Mouse (Mus musculus) forebrain, embryonic 12.5 days (tissue): ENCODE results near the gene Dnajc14. TPM values are rescaled to one million over a fixed set of nuclear protein-coding genes. Genes with fewer than 3 reads are reported as not detected.
"Not testable (repeated sequence)": the region's sequence is repeated elsewhere in the genome, so short reads cannot be mapped to it uniquely, and the experiment has no call there.

Experiments used
- ATAC-seq: fragments of 200-750 bp; cut with Nextera tagmentation; 2 replicates; pipeline ENCODE4 v1.8.0; 2017; ENCODE audit warnings: moderate TSS enrichment; ENCODE audit not compliant: low FRiP score
- H3K27ac ChIP-seq: fragments of 300-500 bp; sonication (generic); 2 replicates; pipeline ENCODE4 v1.5.1; 2016; ENCODE audit warnings: mild to moderate bottlenecking
- H3K27me3 ChIP-seq: fragments of 300-500 bp; sonication (generic); 2 replicates; pipeline ENCODE4 v1.6.1; 2016; ENCODE audit warnings: mild to moderate bottlenecking
- H3K36me3 ChIP-seq: fragments of 300-500 bp; sonication (generic); replicated peaks from 2 replicates; pipeline ENCODE4 v1.6.1; 2016; ENCODE audit warnings: mild to moderate bottlenecking
- H3K4me1 ChIP-seq: fragments of 300-500 bp; sonication (generic); 2 replicates; pipeline ENCODE4 v1.6.1; 2016
- H3K4me2 ChIP-seq: fragments of 300-500 bp; sonication (generic); 2 replicates; pipeline ENCODE4 v1.6.1; 2016; ENCODE audit warnings: mild to moderate bottlenecking, moderate library complexity
- H3K4me3 ChIP-seq: fragments of 300-500 bp; sonication (generic); replicated peaks from 2 replicates; pipeline ENCODE4 v1.5.1; 2016; ENCODE audit warnings: mild to moderate bottlenecking
- H3K9ac ChIP-seq: fragments of 300-500 bp; sonication (generic); 2 replicates; pipeline ENCODE4 v1.6.1; 2016; ENCODE audit warnings: mild to moderate bottlenecking
- H3K9me3 ChIP-seq: fragments of 300-500 bp; sonication (generic); 2 replicates; pipeline ENCODE4 v1.6.1; 2016
- WGBS: fragments of 180-500 bp; shearing (Covaris S2); methylation state at CpG from one replicate; pipeline ENCODE4 v1.1.7; 2016; 5-methylcytosine and 5-hydroxymethylcytosine counted together
- polyA plus RNA-seq: library from polyadenylated mRNA; unstranded; fragments of >200 nt; fragmentation: Nextera tagmentation; extraction: Ambion mirVana; gene quantifications from 2 replicates; pipeline ENCODE4 v1.2.1, GENCODE M21; 2016

Gene Dnajc14
- polyA plus RNA-seq, 1 experiment from 2014 or later = 55.0 TPM

DNA sequence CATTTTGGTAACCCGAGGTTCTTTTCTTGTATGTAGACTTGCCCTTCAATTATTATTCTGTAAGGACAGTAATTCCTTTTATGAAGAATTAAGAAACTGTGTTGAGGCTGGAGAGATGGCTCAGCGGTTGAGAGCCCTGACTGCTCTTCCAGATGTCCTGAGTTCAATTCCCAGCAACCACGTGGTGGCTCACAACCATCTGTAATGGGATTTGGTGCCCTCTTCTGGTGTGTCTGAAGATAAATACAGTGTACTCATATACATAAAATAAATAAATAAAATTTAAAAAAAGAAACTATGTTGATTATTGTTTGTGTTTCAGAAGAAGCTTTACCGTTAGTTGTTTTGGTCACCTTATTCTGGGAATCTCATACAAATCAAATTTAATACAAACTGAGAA lies 19.2 kb downstream of the Dnajc14 start:
- H3K9me3 ChIP-seq, H3K27ac ChIP-seq, H3K27me3 ChIP-seq, ATAC-seq, H3K9ac ChIP-seq: not testable (repeated sequence)
- Histone ChIP-seq H3K4me1 (peaks cover 18% of the 10 kb centered on the region), H3K4me2 (peak overlapping the region; percentile 78), H3K4me3 (peak overlapping the region; percentile 74), H3K36me3 (peaks cover 34% of the 10 kb centered on the region)
- WGBS = 74% methylated on average over 4 of the region's 4 CpGs

DNA sequence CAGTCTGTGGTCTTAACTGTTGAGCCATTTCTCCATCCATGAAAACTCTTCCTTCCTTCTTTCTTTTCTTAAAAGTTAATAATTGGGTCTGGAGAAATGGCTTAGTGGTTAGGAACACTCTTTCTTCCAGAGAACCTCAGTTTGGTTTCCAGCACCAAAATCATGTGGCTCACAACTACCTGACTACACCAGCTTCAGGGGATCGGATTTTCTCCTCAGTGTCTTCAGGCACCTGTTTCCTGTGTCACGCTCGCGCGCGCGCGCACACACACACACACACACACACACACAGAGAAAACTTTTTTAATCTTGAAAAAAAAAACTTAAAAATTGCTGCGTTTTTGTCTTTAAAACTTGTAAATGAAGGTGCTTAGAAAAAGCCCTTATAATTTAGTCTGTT lies 20.0 kb downstream of the Dnajc14 start:
- Histone ChIP-seq H3K4me2 (no peak overlapping the region), H3K9ac (no peak overlapping the region), H3K27me3 (no peaks in the 10 kb centered on the region), H3K4me1 (peaks cover 18% of the 10 kb centered on the region), H3K27ac (no peak overlapping the region), H3K36me3 (peaks cover 29% of the 10 kb centered on the region), H3K9me3 (no peaks in the 10 kb centered on the region), H3K4me3 (no peak overlapping the region)
- 97% methylated on average over 9 of the region's 9 CpGs for WGBS
- no peak for ATAC-seq

DNA sequence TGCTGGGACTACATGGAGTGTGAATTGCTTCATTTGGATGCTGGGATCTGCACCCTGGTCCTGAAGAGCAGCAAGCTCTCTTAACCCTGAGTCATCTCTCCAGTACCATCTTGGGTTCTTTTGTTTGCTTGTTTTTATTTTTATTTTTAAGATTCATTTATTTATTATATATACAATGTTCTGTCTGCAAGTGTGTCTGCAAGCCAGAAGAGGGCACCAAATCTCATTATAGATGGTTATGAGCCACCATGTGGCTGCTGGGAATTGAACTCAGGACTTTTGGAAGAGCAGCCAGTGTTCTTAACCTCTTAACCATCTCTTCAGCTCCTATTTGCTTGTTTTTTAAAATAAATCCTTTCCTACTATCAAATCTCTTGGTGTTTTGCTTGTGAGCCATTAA lies 33.5 kb downstream of the Dnajc14 start:
- Histone ChIP-seq H3K27ac (no peak overlapping the region), H3K4me1 (no peaks in the 10 kb centered on the region), H3K4me2 (no peak overlapping the region), H3K9me3 (no peaks in the 10 kb centered on the region), H3K27me3 (no peaks in the 10 kb centered on the region), H3K9ac (no peak overlapping the region), H3K4me3 (no peak overlapping the region), H3K36me3 (peaks cover 76% of the 10 kb centered on the region)
- ATAC-seq = no peak

DNA sequence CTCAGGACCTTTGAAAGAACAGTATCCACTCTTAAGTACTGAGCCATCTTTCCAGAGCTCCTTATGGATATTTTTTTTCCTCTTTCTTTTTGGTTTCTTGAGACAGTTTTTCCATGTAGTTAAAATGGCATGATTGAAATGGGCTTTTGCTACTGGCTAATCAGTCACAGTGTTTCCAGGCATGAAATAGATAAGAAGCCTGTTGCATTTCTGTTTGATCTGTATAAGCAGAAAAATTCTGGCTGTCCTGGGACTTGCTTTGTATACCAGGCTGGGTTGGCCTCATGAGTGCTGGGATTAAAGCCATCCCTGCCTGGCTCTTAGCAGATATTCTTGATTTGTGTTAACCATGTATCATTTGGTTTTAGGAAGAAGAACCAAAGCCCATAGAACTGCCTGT lies 35.6 kb downstream of the Dnajc14 start:
- no peak overlapping the region for H3K4me3 ChIP-seq
- H3K4me1 ChIP-seq = no peaks in the 10 kb centered on the region
- no peaks in the 10 kb centered on the region for H3K27me3 ChIP-seq
- H3K9me3 ChIP-seq = no peaks in the 10 kb centered on the region
- H3K9ac ChIP-seq = no peak overlapping the region
- no peak for ATAC-seq
- no peak overlapping the region for H3K27ac ChIP-seq
- H3K36me3 ChIP-seq = peaks cover 74% of the 10 kb centered on the region
- H3K4me2 ChIP-seq = no peak overlapping the region

DNA sequence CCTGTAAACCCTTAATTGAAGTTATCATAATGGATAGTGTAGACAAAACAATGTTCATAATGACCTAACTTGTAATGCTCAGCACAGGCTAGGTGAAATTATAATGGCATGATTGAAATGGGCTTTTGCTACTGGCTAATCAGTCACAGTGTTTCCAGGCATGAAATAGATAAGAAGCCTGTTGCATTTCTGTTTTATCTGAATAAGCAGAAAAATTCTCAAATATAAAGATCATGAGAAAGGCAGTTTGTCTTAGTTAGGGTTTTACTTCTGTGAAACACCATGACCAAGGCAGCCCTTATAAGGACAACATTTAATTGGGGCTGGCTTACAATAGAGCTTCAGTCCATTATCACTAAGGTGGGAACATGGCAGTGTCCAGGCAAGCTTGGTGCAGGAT lies 36.8 kb downstream of the Dnajc14 start:
- no peaks in the 10 kb centered on the region for H3K27me3 ChIP-seq
- no peak overlapping the region for H3K27ac ChIP-seq
- H3K9ac ChIP-seq = no peak overlapping the region
- no peaks in the 10 kb centered on the region for H3K9me3 ChIP-seq
- no peak overlapping the region for H3K4me3 ChIP-seq
- no peak for ATAC-seq
- H3K36me3 ChIP-seq = peaks cover 73% of the 10 kb centered on the region
- H3K4me1 ChIP-seq = no peaks in the 10 kb centered on the region
- H3K4me2 ChIP-seq = no peak overlapping the region

DNA sequence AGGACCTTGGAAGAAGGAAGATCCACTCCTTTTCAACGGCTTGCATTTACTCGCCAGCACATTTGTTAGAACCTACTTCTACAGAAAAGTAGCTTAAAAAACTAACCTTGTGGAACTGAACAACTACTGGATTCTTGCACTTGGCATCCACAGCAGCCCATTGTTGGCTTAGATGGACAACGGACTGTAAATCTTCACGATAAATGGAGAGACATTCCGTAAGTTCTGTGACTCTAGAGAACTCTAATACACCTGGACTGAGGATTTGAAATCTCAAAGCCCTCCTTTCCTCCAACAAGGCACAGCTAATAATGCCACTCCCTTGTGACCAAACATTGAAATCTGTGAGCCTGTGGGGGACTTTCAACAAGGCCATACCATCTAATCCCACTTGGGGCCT lies 39.4 kb downstream of the Dnajc14 start:
- Histone ChIP-seq H3K27me3 (no peaks in the 10 kb centered on the region), H3K4me1 (no peaks in the 10 kb centered on the region), H3K36me3 (peaks cover 73% of the 10 kb centered on the region), H3K9ac (no peak overlapping the region), H3K4me3 (no peak overlapping the region), H3K9me3 (no peaks in the 10 kb centered on the region), H3K4me2 (no peak overlapping the region), H3K27ac (no peak overlapping the region)
- 96% methylated on average over 5 of the region's 5 CpGs for WGBS
- ATAC-seq = no peak

DNA sequence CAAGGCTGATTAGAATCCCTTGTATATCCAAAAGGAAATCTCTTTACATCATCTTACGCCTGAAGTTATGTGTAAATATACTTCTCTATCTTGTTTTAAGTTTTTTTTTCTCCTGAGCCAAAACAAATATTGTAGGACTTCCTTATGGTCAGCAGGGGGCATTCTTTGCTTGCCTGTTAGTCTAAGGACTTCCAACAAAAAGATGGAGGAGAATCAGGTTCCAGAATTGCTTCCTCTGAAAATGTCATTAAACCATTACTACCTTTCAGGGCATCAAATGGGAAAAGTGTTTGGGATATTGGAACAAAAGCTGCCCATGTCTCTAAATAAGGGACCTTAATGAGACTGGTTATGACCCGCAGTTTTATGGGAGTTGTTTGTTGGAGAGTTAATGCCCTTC lies 41.7 kb downstream of the Dnajc14 start:
- ATAC-seq = no peak
- no peak overlapping the region for H3K27ac ChIP-seq
- no peak overlapping the region for H3K4me3 ChIP-seq
- no peak overlapping the region for H3K9ac ChIP-seq
- H3K9me3 ChIP-seq = no peaks in the 10 kb centered on the region
- peaks cover 74% of the 10 kb centered on the region for H3K36me3 ChIP-seq
- no peaks in the 10 kb centered on the region for H3K4me1 ChIP-seq
- H3K27me3 ChIP-seq = no peaks in the 10 kb centered on the region
- 41% methylated on average over 2 of the region's 2 CpGs for WGBS
- H3K4me2 ChIP-seq = no peak overlapping the region

DNA sequence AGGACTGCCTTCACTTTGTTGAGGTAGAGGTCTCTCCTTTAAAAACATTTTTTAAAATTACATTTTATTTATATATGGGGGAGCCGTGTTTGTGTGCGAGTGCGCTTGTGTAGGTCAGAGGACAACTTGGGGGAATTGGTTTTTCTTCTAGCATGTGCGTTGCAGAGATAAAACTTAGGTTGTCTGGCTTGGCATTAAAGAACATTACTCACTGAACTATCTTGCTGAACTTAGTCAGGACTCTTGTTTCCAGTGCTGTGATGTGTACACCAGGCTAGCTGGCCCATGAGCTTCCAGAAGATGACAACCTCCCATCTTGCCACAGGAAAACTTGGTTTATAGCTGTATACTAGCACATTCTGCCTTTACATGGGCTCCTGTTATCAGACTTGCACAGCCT lies 42.8 kb downstream of the Dnajc14 start:
- H3K36me3 ChIP-seq = peaks cover 67% of the 10 kb centered on the region
- ATAC-seq = no peak
- H3K9ac ChIP-seq = no peak overlapping the region
- no peaks in the 10 kb centered on the region for H3K4me1 ChIP-seq
- over 99% methylated on average over 4 of the region's 4 CpGs for WGBS
- no peaks in the 10 kb centered on the region for H3K27me3 ChIP-seq
- no peak overlapping the region for H3K27ac ChIP-seq
- no peaks in the 10 kb centered on the region for H3K9me3 ChIP-seq
- no peak overlapping the region for H3K4me3 ChIP-seq
- H3K4me2 ChIP-seq = no peak overlapping the region

DNA sequence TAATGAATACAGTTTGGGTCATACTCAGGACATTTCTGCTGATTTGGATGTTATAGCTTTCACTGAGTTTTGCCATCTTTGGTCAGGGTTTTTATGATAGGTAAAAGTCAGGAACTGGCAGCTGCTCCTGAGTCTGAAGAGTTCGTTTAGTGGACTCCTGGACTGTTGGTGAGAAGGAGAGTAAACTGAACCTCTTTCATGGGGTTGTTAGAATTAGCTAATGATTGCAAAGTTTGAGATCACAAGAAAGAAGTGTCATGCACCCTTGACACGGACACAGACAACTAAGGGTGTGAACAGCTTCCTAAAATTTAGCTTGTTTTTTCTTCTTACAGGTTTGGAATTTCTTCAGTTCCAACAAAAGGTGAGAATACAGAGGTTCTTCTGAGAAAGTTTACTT lies 44.6 kb downstream of the Dnajc14 start:
- no peak overlapping the region for H3K4me3 ChIP-seq
- H3K27ac ChIP-seq = no peak overlapping the region
- H3K4me1 ChIP-seq = no peaks in the 10 kb centered on the region
- H3K36me3 ChIP-seq = peaks cover 61% of the 10 kb centered on the region
- no peak for ATAC-seq
- no peaks in the 10 kb centered on the region for H3K9me3 ChIP-seq
- 78% methylated on average over 2 of the region's 2 CpGs for WGBS
- H3K9ac ChIP-seq = no peak overlapping the region
- no peak overlapping the region for H3K4me2 ChIP-seq
- H3K27me3 ChIP-seq = no peaks in the 10 kb centered on the region

DNA sequence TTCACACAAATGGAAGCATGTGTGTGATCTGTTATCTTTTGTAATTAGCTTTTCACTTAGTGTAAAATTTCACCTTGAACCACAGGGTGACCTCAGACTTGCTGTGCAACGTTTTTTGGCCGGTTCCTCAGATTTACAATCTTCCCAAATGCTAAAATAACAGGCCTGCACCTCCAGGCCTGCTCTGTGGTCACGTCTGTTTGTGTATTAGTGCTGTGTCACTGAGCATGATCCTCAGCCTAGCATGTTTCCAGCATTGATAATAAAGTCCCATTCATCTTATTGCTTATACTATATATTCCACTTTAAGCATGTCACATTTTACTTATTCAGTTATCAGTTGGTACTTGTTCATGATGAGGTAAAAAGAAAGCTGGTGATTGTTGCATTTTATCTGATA lies 46.5 kb downstream of the Dnajc14 start:
- Histone ChIP-seq H3K27me3 (no peaks in the 10 kb centered on the region), H3K4me2 (no peak overlapping the region), H3K9me3 (no peaks in the 10 kb centered on the region), H3K27ac (no peak overlapping the region), H3K36me3 (peaks cover 58% of the 10 kb centered on the region), H3K9ac (no peak overlapping the region), H3K4me1 (no peaks in the 10 kb centered on the region), H3K4me3 (no peak overlapping the region)
- 79% methylated on average over 3 of the region's 3 CpGs for WGBS
- ATAC-seq = no peak

DNA sequence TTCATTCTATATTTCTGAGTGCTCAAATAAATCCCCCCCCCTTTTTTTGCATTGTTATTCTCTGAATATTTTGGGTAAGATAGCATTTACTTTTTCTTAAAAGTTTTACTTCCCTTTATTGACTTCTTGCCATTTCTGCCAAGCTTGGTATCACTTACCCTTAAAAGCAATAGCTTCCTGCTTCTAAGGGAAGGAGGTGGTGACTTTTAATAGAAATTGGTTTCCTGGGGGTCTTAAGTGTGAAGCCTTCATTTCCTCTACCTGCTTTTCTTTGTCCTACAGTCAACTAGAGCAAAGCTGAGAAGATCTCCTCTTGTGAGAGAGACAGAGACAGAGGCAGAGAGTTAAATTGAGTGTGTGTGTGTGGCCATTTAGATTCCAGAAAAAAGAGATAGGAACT lies 57.3 kb downstream of the Dnajc14 start:
- no peak overlapping the region for H3K4me3 ChIP-seq
- H3K36me3 ChIP-seq = peaks cover 50% of the 10 kb centered on the region
- H3K4me1 ChIP-seq = no peaks in the 10 kb centered on the region
- no peak overlapping the region for H3K27ac ChIP-seq
- H3K27me3 ChIP-seq = no peaks in the 10 kb centered on the region
- ATAC-seq = no peak
- H3K9ac ChIP-seq = no peak overlapping the region
- H3K4me2 ChIP-seq = no peak overlapping the region
- H3K9me3 ChIP-seq = no peaks in the 10 kb centered on the region

DNA sequence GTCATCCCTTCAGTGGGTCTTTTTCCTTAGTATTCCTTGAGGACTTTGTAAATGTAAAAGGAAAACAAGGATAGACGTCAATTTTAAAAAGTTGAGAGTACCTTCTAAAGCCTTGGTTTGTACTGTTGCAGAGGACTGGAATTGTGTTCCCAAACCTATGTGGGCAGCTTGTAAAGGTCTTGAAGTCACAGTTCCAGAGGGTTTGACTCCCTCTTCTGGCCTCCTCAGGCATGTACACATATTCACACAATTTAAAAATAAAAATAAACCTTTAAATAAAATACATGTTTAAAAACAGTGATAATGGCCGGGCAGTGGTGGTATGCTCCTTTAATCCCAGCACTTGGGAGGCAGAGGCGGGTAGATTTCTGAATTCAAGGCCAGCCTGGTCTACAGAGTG lies 62.2 kb downstream of the Dnajc14 start:
- no peak for ATAC-seq
- H3K9ac ChIP-seq = no peak overlapping the region
- peaks cover 41% of the 10 kb centered on the region for H3K36me3 ChIP-seq
- WGBS = 91% methylated on average over 3 of the region's 3 CpGs
- no peaks in the 10 kb centered on the region for H3K27me3 ChIP-seq
- H3K4me2 ChIP-seq = no peak overlapping the region
- no peak overlapping the region for H3K4me3 ChIP-seq
- no peak overlapping the region for H3K27ac ChIP-seq
- H3K9me3 ChIP-seq = no peaks in the 10 kb centered on the region
- H3K4me1 ChIP-seq = no peaks in the 10 kb centered on the region

DNA sequence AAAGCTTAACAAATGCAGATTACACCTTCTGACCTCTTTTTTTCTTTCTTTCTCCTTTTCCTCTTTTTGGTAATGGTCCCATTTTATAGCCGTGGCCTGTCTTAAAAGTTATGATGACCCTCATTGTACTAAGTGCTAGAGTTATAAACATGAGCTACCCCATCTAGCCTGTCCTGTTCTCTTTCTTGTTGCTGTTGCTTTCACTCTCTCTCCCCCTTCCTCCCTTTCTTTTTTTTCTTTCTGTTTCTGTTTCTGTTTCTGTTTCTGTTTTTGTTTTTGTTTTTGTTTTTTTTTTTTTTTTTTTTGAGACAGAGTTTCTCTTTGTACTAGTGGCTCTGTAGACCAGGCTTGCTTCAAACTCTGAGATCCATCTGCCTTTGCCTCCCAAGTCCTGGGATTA lies 62.7 kb downstream of the Dnajc14 start:
- no peak for ATAC-seq
- H3K36me3 ChIP-seq = peaks cover 43% of the 10 kb centered on the region

More for the DNA sequence above, 62.7 kb downstream of the Dnajc14 start:
- Histone ChIP-seq H3K4me3 (no peak overlapping the region), H3K27me3 (no peaks in the 10 kb centered on the region), H3K9ac (no peak overlapping the region), H3K27ac (no peak overlapping the region), H3K4me1 (no peaks in the 10 kb centered on the region), H3K9me3 (no peaks in the 10 kb centered on the region), H3K4me2 (no peak overlapping the region)
- WGBS = 88% methylated on average over 1 of the region's 1 CpGs
